14 mouse cellular contexts compared by ENCODE assay signal in genomic region chr1:163310023-163310754, GRCm38 (mm10). TPM values are rescaled to one million over a fixed set of nuclear protein-coding genes. Genes with fewer than 3 reads are reported as not detected.
A peak's percentile ranks its signal among the peaks of the same experiment; 100 is the strongest.
DNase-seq lines count a peak whose midpoint lies in the region; ATAC-seq and TF ChIP-seq lines count a peak whose summit lies in the region.
"Had no signal": no experiment of that assay in that cellular context is flagged by ENCODE, and none has a peak within 500 bp of the region (broad histone marks: within the 10 kb centered on the region; RNA-seq: fewer than 3 reads in every experiment).

No protein-coding gene starts in this region.

- no peak for DNase-seq in gastrocnemius, adult 2 months
- no peak for DNase-seq in gastrocnemius, postnatal 14 days
- no peak for DNase-seq in midbrain, embryonic 10.5 days (ENCODE audit: low spot score)
- DNase-seq in midbrain, embryonic 14.5 days: no peak
- DNase-seq in hindbrain, embryonic 10.5 days (ENCODE audit: low spot score): no peak
- peak; percentile 31 for DNase-seq in neural tube, embryonic 10.5 days (ENCODE audit: extremely low spot score, low spot score)
- DNase-seq in urinary bladder, adult 2 months (ENCODE audit: low spot score): no peak
- no peak for DNase-seq in urinary bladder, postnatal 14 days (ENCODE audit: low spot score)
- DNase-seq: adrenal gland, postnatal 14 days; cerebellum, adult 8-10 months; layer of hippocampus, adult 9-11 months; liver, embryonic 13.5 days; right cerebral cortex, postnatal 14 days had no signal

- H3K4me2 ChIP-seq in midbrain, embryonic 14.5 days (ENCODE audit: low read length): no peak overlapping the region
- H3K4me2 ChIP-seq: liver, embryonic 13.5 days had no signal

- 6% methylated on average over 8 of the region's 8 CpGs for WGBS in midbrain, embryonic 10.5 days
- WGBS in midbrain, embryonic 14.5 days: 14% methylated on average over 8 of the region's 8 CpGs
- WGBS in hindbrain, embryonic 10.5 days: 10% methylated on average over 8 of the region's 8 CpGs

- no peaks in the 10 kb centered on the region for H3K9me3 ChIP-seq in midbrain, embryonic 10.5 days (replicated peaks)
- no peaks in the 10 kb centered on the region for H3K9me3 ChIP-seq in midbrain, embryonic 14.5 days (ENCODE audit: control insufficient read depth, low read length)
- H3K9me3 ChIP-seq in hindbrain, embryonic 10.5 days: no peaks in the 10 kb centered on the region
- H3K9me3 ChIP-seq: liver, embryonic 13.5 days had no signal

- peaks cover 67% of the 10 kb centered on the region for H3K4me1 ChIP-seq in midbrain, embryonic 10.5 days
- H3K4me1 ChIP-seq in midbrain, embryonic 14.5 days (ENCODE audit: control insufficient read depth, insufficient read depth, low read length): peaks cover 19% of the 10 kb centered on the region
- peaks cover 51% of the 10 kb centered on the region for H3K4me1 ChIP-seq in hindbrain, embryonic 10.5 days (replicated peaks)
- H3K4me1 ChIP-seq: liver, embryonic 13.5 days had no signal

- H3K9ac ChIP-seq in midbrain, embryonic 14.5 days (replicated peaks; ENCODE audit: low read length): no peak overlapping the region
- H3K9ac ChIP-seq: liver, embryonic 13.5 days had no signal

- intact Hi-C loops in gastrocnemius, adult 2 months (cut with DNase I): loop anchor here (2.0 to 10.0 kb wide), 4 partner anchors 29 to 395 kb away; partner anchors contain the start of gene Gorab
- intact Hi-C loops in gastrocnemius, postnatal 14 days (cut with DNase I; ENCODE audit: low total_unique reads): no loop called here

- ATAC-seq in midbrain, embryonic 14.5 days (ENCODE audit: low FRiP score, low TSS enrichment): no peak
- ATAC-seq: inflammation-experienced regulatory T-cells, adult 6 months had no signal

- TF ChIP-seq CTCF in gastrocnemius, adult 2 months (IDR thresholded peaks at IDR 0.05): no peak

- no peaks in the 10 kb centered on the region for H3K36me3 ChIP-seq in midbrain, embryonic 10.5 days
- H3K36me3 ChIP-seq in midbrain, embryonic 14.5 days (ENCODE audit: control insufficient read depth, insufficient read depth, low read length): no peaks in the 10 kb centered on the region
- H3K36me3 ChIP-seq in hindbrain, embryonic 10.5 days: no peaks in the 10 kb centered on the region
- H3K36me3 ChIP-seq: liver, embryonic 13.5 days had no signal

- peak overlapping the region; percentile 80 for H3K4me3 ChIP-seq in gastrocnemius, adult 2 months
- H3K4me3 ChIP-seq in midbrain, embryonic 10.5 days: peak overlapping the region; percentile 28
- H3K4me3 ChIP-seq in midbrain, embryonic 14.5 days (replicated peaks; ENCODE audit: low read depth, low read length): no peak overlapping the region
- H3K4me3 ChIP-seq in hindbrain, embryonic 10.5 days: peak overlapping the region; percentile 65
- H3K4me3 ChIP-seq: liver, embryonic 13.5 days had no signal

- peaks cover 91% of the 10 kb centered on the region for H3K27me3 ChIP-seq in midbrain, embryonic 10.5 days (ENCODE audit: low read depth, poor library complexity, severe bottlenecking)
- H3K27me3 ChIP-seq in midbrain, embryonic 14.5 days (ENCODE audit: control insufficient read depth, insufficient read depth, low read length): peaks cover 77% of the 10 kb centered on the region
- H3K27me3 ChIP-seq in hindbrain, embryonic 10.5 days (ENCODE audit: insufficient read depth, poor library complexity, severe bottlenecking): peaks cover 99% of the 10 kb centered on the region

- peak overlapping the region; percentile 99 for H3K27ac ChIP-seq in gastrocnemius, adult 2 months
- H3K27ac ChIP-seq in midbrain, embryonic 10.5 days (replicated peaks): no peak overlapping the region
- no peak overlapping the region for H3K27ac ChIP-seq in midbrain, embryonic 14.5 days (replicated peaks; ENCODE audit: low read depth, low read length)
- H3K27ac ChIP-seq in hindbrain, embryonic 10.5 days: peak overlapping the region; percentile 45; the same call in 1 of the 2 replicates
- H3K27ac ChIP-seq: liver, embryonic 13.5 days had no signal

RNA-seq across cellular contexts. Expression of gene Prrx1, which starts 3.3 kb away (rescaled TPM):
- total RNA-seq in gastrocnemius, adult 2 months (2021): 10 to 100 TPM; 29.5 to 65.7 TPM
- 10 to 100 TPM; 39.2 to 49.9 TPM for total RNA-seq in gastrocnemius, postnatal 14 days (2021)
- 14.8 and 16.5 TPM in 2 replicates for polyA plus RNA-seq in midbrain, embryonic 10.5 days (2016; fragmentation: Nextera tagmentation; extraction: Ambion mirVana)
- 0.84 and 3.5 TPM in 2 replicates for polyA plus RNA-seq in midbrain, embryonic 14.5 days (2014; fragmentation: Nextera tagmentation; extraction: Ambion mirVana)
- 28.9 and 33.1 TPM in 2 replicates for polyA plus RNA-seq in hindbrain, embryonic 10.5 days (2016; fragmentation: Nextera tagmentation; extraction: Ambion mirVana)
- 10.2 and 11.9 TPM in 2 replicates for polyA plus RNA-seq in urinary bladder, adult 2 months (2012; rRNA removed)
- polyA plus RNA-seq: inflammation-experienced regulatory T-cells, adult 6 months had no signal

Comparison
In these comparisons a context has a peak if more than half of its experiments do, and no peak if none do; other contexts are left out.
1. H3K27ac ChIP-seq: peak in gastrocnemius, adult 2 months (single experiment) and hindbrain, embryonic 10.5 days (single experiment); none in midbrain, embryonic 10.5 days (single experiment) and midbrain, embryonic 14.5 days (single experiment).